Mouse (Mus musculus) G1E (cell line): Measurements from ENCODE around the gene 1700003F12Rik.

Experiments
- CTCF ChIP-seq: IDR thresholded peaks from 2 replicates; pipeline ENCODE4 v1.5.1; 2012; ENCODE audit warnings: low read depth, low read length, inconsistent platforms, mixed read lengths
- GATA1 ChIP-seq: IDR thresholded peaks from 2 replicates; pipeline ENCODE4 v1.6.1; 2012; ENCODE audit warnings: borderline replicate concordance, low read length, inconsistent platforms, mixed read lengths
- GATA2 ChIP-seq: IDR thresholded peaks from 2 replicates; pipeline ENCODE4 v1.6.1; 2012; ENCODE audit warnings: low read depth, low read length, inconsistent platforms, borderline replicate concordance
- POLR2AphosphoS5 ChIP-seq: IDR thresholded peaks from 2 replicates; pipeline ENCODE4 v1.6.1; 2012; ENCODE audit warnings: low read depth, low read length, inconsistent platforms; ENCODE audit not compliant: insufficient replicate concordance
- TAL1 ChIP-seq: conservative IDR thresholded peaks from 2 replicates; pipeline ENCODE4 v1.6.1; 2012; ENCODE audit warnings: low read depth, low read length, inconsistent platforms, mixed read lengths

GRCm38 (mm10) chr2:154567766-154568165 is 20.9 kb downstream of the 1700003F12Rik start:
- TF ChIP-seq TAL1, result no peak
- no peak for TF ChIP-seq CTCF
- no peak; the same call in 1 of the 2 replicates for TF ChIP-seq POLR2AphosphoS5
- TF ChIP-seq GATA1, result no peak
- TF ChIP-seq GATA2, result no peak
